Mouse (Mus musculus) G1E (cell line): ENCODE measurements at regions not wholly inside any gene's neighbourhood (a gene's known extent, or its start where the extent isn't known, plus 50 kb on each side); places are given as distances from the start of the nearest gene placed in this dataset.

Experiments used
- CTCF ChIP-seq: IDR thresholded peaks from 2 replicates; pipeline ENCODE4 v1.5.1; 2012; ENCODE audit warnings: low read depth, low read length, inconsistent platforms, mixed read lengths
- GATA1 ChIP-seq: IDR thresholded peaks from 2 replicates; pipeline ENCODE4 v1.6.1; 2012; ENCODE audit warnings: borderline replicate concordance, low read length, inconsistent platforms, mixed read lengths

- TF ChIP-seq CTCF, result no peak
- TF ChIP-seq GATA1, result no peak
These were observed 319.4 kb upstream of the A1bg start for GRCm38 (mm10) chr15:61242161-61242681.
